Mouse (Mus musculus) G1E-ER4 (cell line): Measurements from ENCODE around the gene Psmc1. TPM values are rescaled to one million over a fixed set of nuclear protein-coding genes. Genes with fewer than 3 reads are reported as not detected.

Source experiments
- GATA1 ChIP-seq: IDR thresholded peaks from one replicate; pipeline ENCODE4 v1.8.0; 2012; ENCODE audit warnings: low read length, inconsistent platforms
- polyA plus RNA-seq: library from polyadenylated mRNA; stranded (reverse); fragments of >175 nt; gene quantifications from 2 replicates; pipeline ENCODE4 v1.2.3, GENCODE M21; 2012

Psmc1 gene
- 11.4 and 52.3 TPM in 2 replicates for polyA plus RNA-seq

GRCm38 (mm10) chr12:100109986-100110696 is at the start of gene Psmc1:
Psmc1 (plus strand) TSS chr12:100110154.
- no peak for TF ChIP-seq GATA1

GRCm38 (mm10) chr12:100061071-100061470 is 48.9 kb upstream of the Psmc1 start:
- TF ChIP-seq GATA1 = no peak

DNA sequence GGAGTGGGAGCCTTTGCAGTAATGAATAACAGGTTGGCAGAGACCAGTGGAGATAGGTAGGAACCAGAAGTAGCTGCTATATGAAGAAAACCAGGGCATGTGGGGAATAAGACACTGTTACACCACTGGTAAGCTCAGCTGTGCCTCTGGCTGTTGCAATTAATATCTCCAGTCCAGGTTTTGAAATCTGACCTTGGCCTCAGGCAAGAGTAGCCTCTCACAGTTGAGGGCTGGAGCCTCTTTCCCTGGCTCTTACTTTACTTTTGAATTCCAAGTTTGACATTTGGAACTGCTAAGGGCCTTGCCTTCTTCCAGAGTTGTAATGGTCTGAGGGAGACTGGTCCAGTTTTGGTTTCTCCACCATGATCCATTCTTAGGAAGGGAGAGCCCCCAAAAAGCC is 48.1 kb upstream of the Psmc1 start:
- TF ChIP-seq GATA1 = no peak

GRCm38 (mm10) chr12:100062584-100062983 is 47.4 kb upstream of the Psmc1 start:
- no peak for TF ChIP-seq GATA1

GRCm38 (mm10) chr12:100065109-100065508 is 44.8 kb upstream of the Psmc1 start:
- TF ChIP-seq GATA1 = no peak

DNA sequence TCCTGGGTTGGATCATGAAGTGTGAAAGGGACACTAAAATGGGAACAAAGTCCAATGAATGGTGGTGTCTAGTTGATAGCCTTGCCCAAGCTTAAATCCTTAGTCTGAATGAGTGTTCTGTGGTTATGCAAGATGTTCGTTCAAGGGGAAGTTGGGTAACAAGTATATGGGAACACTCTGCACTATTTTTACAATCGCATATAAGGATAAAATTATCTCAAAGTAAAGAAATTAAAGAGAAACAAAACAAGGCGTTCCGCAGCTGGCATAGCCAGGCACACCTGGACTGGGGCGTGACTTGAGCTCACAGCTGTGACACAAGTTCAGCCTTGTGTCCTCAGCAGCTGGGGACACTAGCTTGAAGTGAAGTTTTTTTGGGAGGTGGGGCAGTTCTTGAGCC is 42.5 kb upstream of the Psmc1 start:
- no peak for TF ChIP-seq GATA1

- no peak for TF ChIP-seq GATA1
Observed at GRCm38 (mm10) chr12:100073201-100073672, 36.7 kb upstream of the Psmc1 start.

GRCm38 (mm10) chr12:100075715-100076114 is 34.2 kb upstream of the Psmc1 start:
- TF ChIP-seq GATA1 = no peak

DNA sequence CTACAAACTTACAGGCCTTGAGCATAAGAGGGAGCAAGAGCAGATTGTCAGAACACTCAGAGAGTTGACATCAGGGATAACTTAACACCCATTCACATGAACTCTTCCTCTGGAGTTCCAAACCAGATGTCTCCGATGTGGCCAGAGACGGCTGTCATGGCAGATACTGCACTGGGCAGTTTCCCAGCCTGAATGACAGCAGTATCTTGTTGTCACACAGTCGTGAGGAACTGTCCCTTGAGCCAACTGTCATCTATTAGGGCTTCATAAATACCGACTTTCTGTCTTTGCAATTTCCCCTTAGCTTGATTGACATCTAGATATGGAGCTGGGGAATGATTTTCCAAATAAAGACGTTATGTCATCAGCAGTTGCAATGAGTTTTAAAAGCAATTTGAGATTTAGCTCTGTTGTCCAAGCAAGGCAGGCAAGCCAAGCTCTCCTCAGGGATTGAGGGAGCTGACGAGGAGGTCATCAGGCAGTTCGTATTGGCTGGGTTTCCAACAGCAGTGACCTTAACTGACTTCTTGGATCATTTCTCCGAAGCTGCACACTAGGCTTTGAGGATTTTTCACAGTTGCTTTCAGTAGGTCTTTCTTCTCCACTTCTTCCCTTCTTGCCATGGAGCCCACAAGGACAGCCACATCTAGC is 30.2 kb upstream of the Psmc1 start:
- no peak for TF ChIP-seq GATA1

GRCm38 (mm10) chr12:100088026-100088425 is 21.9 kb upstream of the Psmc1 start:
- TF ChIP-seq GATA1 = no peak

GRCm38 (mm10) chr12:100089265-100089664 is 20.7 kb upstream of the Psmc1 start:
- TF ChIP-seq GATA1 = no peak

- TF ChIP-seq GATA1 = no peak
Observed at GRCm38 (mm10) chr12:100090750-100091149, 19.2 kb upstream of the Psmc1 start.

GRCm38 (mm10) chr12:100093046-100093445 is 16.9 kb upstream of the Psmc1 start:
- no peak for TF ChIP-seq GATA1

- TF ChIP-seq GATA1 = no peak
Observed at GRCm38 (mm10) chr12:100099971-100100706, 9.8 kb upstream of the Psmc1 start.

- TF ChIP-seq GATA1 = no peak
Observed at GRCm38 (mm10) chr12:100100707-100101030, 9.3 kb upstream of the Psmc1 start.

- no peak for TF ChIP-seq GATA1
Observed at GRCm38 (mm10) chr12:100101651-100102050, 8.3 kb upstream of the Psmc1 start.
